Mouse (Mus musculus) liver, adult (tissue): ENCODE data around the gene Parp8.

Experiments used
- GATA4 ChIP-seq: IDR thresholded peaks from 2 replicates; pipeline ENCODE4 v1.6.1; 2014; ENCODE audit warnings: mild to moderate bottlenecking, low read length; ENCODE audit not compliant: insufficient replicate concordance

Gene Parp8

DNA sequence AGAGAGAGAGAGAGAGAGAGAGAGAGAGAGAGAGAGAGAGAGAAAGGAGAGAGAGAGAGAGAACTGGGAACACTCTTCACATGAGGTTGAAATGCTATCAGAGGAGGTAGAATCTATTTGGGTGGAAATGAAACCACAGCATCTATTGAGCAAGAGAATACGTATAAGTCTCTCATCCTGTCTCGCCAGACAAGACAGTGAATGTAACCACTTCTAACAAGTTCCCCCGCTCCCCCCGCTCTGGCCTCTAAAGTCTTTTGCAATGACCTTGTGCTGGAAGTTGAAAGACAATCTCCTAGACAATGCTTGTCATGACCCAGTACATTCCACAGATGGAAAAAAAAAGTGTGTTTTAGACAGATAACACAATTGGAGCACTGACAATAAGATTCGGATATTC lies 181.4 kb downstream of the Parp8 start:
- TF ChIP-seq GATA4 = no peak

- TF ChIP-seq GATA4 = no peak
These were observed 194.4 kb downstream of the Parp8 start for GRCm38 (mm10) chr13:116830984-116831383.

DNA sequence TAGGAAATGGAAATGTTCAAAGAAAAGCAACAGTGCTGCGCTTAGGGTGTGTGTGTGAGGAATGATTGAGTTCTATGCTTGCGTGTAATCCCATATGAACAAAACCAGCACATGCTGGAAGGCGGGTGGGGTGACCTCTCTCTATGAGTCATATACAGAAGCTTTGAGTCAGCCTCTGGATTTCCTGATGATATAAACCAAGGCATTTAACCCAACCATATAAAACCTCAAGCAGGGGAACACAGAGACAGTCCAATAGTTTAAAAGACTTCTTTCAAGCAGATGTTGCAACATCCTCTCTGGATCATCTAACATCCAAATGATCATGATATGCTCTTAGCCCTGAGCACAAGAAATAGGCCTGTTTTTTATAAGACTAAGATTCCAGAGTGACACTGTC lies 196.3 kb downstream of the Parp8 start:
- no peak for TF ChIP-seq GATA4

GRCm38 (mm10) chr13:116811456-116811855 lies 213.9 kb downstream of the Parp8 start:
- TF ChIP-seq GATA4 = no peak
